Mouse (Mus musculus) MEL (cell line): Measurements from ENCODE around the gene Arid3c. TPM values are rescaled to one million over a fixed set of nuclear protein-coding genes. Genes with fewer than 3 reads are reported as not detected.

Experiments used
- DNase-seq: peaks from one replicate; pipeline ENCODE4 v3.0.0; 2011; ENCODE audit warnings: low read depth, low spot score
- H3K27ac ChIP-seq: 2 replicates; pipeline ENCODE4 v1.5.1; 2012; ENCODE audit warnings: low read depth, mild to moderate bottlenecking, control low read depth, low read length, moderate library complexity; ENCODE audit not compliant: control insufficient read depth
- H3K27me3 ChIP-seq, 2 experiments: fragments of 150-350 bp in 1 of 2; sonication (generic) in 1 of 2; 2 replicates each; pipeline ENCODE4 v1.6.1; 2012; ENCODE audit warnings: low read length in 2 of 2, mild to moderate bottlenecking in 2 of 2, improper control_type of control experiment in 1 of 2, moderate library complexity in 1 of 2; ENCODE audit not compliant: insufficient read depth in 2 of 2, control insufficient read depth in 1 of 2
- H3K36me3 ChIP-seq, 2 experiments: 2 replicates each; pipeline ENCODE4 v1.6.1; 2012 to 2014; ENCODE audit warnings: low read length in 2 of 2, improper control_type of control experiment in 1 of 2, inconsistent platforms in 1 of 2, mild to moderate bottlenecking in 1 of 2; ENCODE audit not compliant: insufficient read depth in 2 of 2, control insufficient read depth in 1 of 2
- H3K4me1 ChIP-seq, 2 experiments: fragments of 150-350 bp in 1 of 2; sonication (generic) in 1 of 2; 2 replicates each; pipeline ENCODE4 v1.6.1; 2012; ENCODE audit warnings: low read length in 2 of 2, improper control_type of control experiment in 1 of 2, mild to moderate bottlenecking in 1 of 2; ENCODE audit not compliant: insufficient read depth in 2 of 2, control insufficient read depth in 1 of 2
- H3K4me3 ChIP-seq, 2 experiments: fragments of 150-350 bp in 1 of 2; sonication (generic) in 1 of 2; 2 replicates each; pipeline ENCODE4 v1.5.1; 2012; ENCODE audit warnings: low read depth in 2 of 2, low read length in 2 of 2, mild to moderate bottlenecking in 2 of 2, moderate library complexity in 2 of 2, control low read depth in 1 of 2, improper control_type of control experiment in 1 of 2; ENCODE audit not compliant: control insufficient read depth in 1 of 2, insufficient read depth in 1 of 2
- H3K79me2 ChIP-seq: 2 replicates; pipeline ENCODE4 v1.6.1; 2012; ENCODE audit warnings: mild to moderate bottlenecking, low read length, moderate library complexity; ENCODE audit not compliant: control insufficient read depth, poor library complexity, insufficient read depth
- H3K9ac ChIP-seq: 2 replicates; pipeline ENCODE4 v1.6.1; 2012; ENCODE audit warnings: low read depth, mild to moderate bottlenecking, control low read depth, low read length, moderate library complexity; ENCODE audit not compliant: control insufficient read depth, poor library complexity, severe bottlenecking
- H3K9me3 ChIP-seq: fragments of 150-350 bp; sonication (generic); replicated peaks from 2 replicates; pipeline ENCODE4 v1.6.1; 2012; ENCODE audit warnings: mild to moderate bottlenecking, low read length, improper control_type of control experiment, moderate library complexity; ENCODE audit not compliant: insufficient read depth
- BHLHE40 ChIP-seq: IDR thresholded peaks from 2 replicates; pipeline ENCODE4 v1.6.1; 2012; ENCODE audit warnings: low read depth, mild to moderate bottlenecking, inconsistent platforms, low read length, improper control_type of control experiment, borderline replicate concordance
- CHD2 ChIP-seq: IDR thresholded peaks from 2 replicates; pipeline ENCODE4 v1.6.1; 2011; ENCODE audit warnings: low read length, improper control_type of control experiment
- EP300 ChIP-seq, 2 experiments: IDR thresholded peaks; 2 replicates each; pipeline ENCODE4 v1.6.1; 2011; ENCODE audit warnings: improper control_type of control experiment in 2 of 2, low read length in 2 of 2, low read depth in 1 of 2, mild to moderate bottlenecking in 1 of 2
- GABPA ChIP-seq: IDR thresholded peaks from 2 replicates; pipeline ENCODE4 v1.6.1; 2012; ENCODE audit warnings: low read depth, mild to moderate bottlenecking, inconsistent platforms, low read length, improper control_type of control experiment, moderate library complexity
- GATA1 ChIP-seq: IDR thresholded peaks from 2 replicates; pipeline ENCODE4 v1.6.1; 2011; ENCODE audit warnings: low read depth, low read length, improper control_type of control experiment
- JUND ChIP-seq: IDR thresholded peaks from 2 replicates; pipeline ENCODE4 v1.6.1; 2011; ENCODE audit warnings: low read depth, mild to moderate bottlenecking, improper control_type of control experiment, low read length
- MAFK ChIP-seq: IDR thresholded peaks from 2 replicates; pipeline ENCODE4 v1.6.1; 2011; ENCODE audit warnings: low read depth, mild to moderate bottlenecking, low read length, improper control_type of control experiment, borderline replicate concordance
- MEF2A ChIP-seq: IDR thresholded peaks from 2 replicates; pipeline ENCODE4 v1.6.1; 2014; ENCODE audit warnings: low read depth, mild to moderate bottlenecking, inconsistent platforms, low read length, improper control_type of control experiment; ENCODE audit not compliant: poor library complexity, insufficient replicate concordance, severe bottlenecking; ENCODE audit errors: extremely low read depth
- MXI1 ChIP-seq: IDR thresholded peaks from 2 replicates; pipeline ENCODE4 v1.6.1; 2011; ENCODE audit warnings: mild to moderate bottlenecking, low read depth, low read length, improper control_type of control experiment
- MYB ChIP-seq: IDR thresholded peaks from 2 replicates; pipeline ENCODE4 v1.6.1; 2011; ENCODE audit warnings: mild to moderate bottlenecking, low read depth, low read length, improper control_type of control experiment
- MYC ChIP-seq: IDR thresholded peaks from 2 replicates; pipeline ENCODE4 v1.6.1; 2011; ENCODE audit warnings: low read depth, mild to moderate bottlenecking, low read length, improper control_type of control experiment, moderate library complexity
- NRF1 ChIP-seq: IDR thresholded peaks from 2 replicates; pipeline ENCODE4 v1.6.1; 2014; ENCODE audit warnings: low read depth, mild to moderate bottlenecking, inconsistent platforms, low read length, improper control_type of control experiment, moderate library complexity; ENCODE audit not compliant: poor library complexity, insufficient read depth, severe bottlenecking
- POLR2AphosphoS2 ChIP-seq: IDR thresholded peaks from 2 replicates; pipeline ENCODE4 v1.6.1; 2011; ENCODE audit warnings: low read length, improper control_type of control experiment
- POLR2AphosphoS5 ChIP-seq: IDR thresholded peaks from 2 replicates; pipeline ENCODE4 v1.6.1; 2012; ENCODE audit warnings: low read depth, borderline replicate concordance, mild to moderate bottlenecking, inconsistent platforms, low read length, moderate library complexity, mixed read lengths
- RCOR1 ChIP-seq: IDR thresholded peaks from 2 replicates; pipeline ENCODE4 v1.6.1; 2012; ENCODE audit warnings: low read depth, mild to moderate bottlenecking, inconsistent platforms, low read length, improper control_type of control experiment
- SMC3 ChIP-seq: IDR thresholded peaks from 2 replicates; pipeline ENCODE4 v1.6.1; 2011; ENCODE audit warnings: low read depth, low read length, improper control_type of control experiment
- TCF12 ChIP-seq: IDR thresholded peaks from 2 replicates; pipeline ENCODE4 v1.6.1; 2014; ENCODE audit warnings: low read depth, mild to moderate bottlenecking, inconsistent platforms, low read length, improper control_type of control experiment, moderate library complexity
- UBTF ChIP-seq: IDR thresholded peaks from 2 replicates; pipeline ENCODE4 v1.6.1; 2012; ENCODE audit warnings: low read depth, mild to moderate bottlenecking, inconsistent platforms, low read length, improper control_type of control experiment, moderate library complexity, borderline replicate concordance; ENCODE audit not compliant: insufficient read depth
- USF1 ChIP-seq: IDR thresholded peaks from 2 replicates; pipeline ENCODE4 v1.6.1; 2014; ENCODE audit warnings: low read depth, mild to moderate bottlenecking, inconsistent platforms, low read length, improper control_type of control experiment, moderate library complexity
- USF2 ChIP-seq, 2 experiments: IDR thresholded peaks; 2 replicates each; pipeline ENCODE4 v1.6.1; 2011 to 2012; ENCODE audit warnings: improper control_type of control experiment in 2 of 2, low read length in 2 of 2, borderline replicate concordance in 1 of 2, inconsistent platforms in 1 of 2, low read depth in 1 of 2, mild to moderate bottlenecking in 1 of 2; ENCODE audit not compliant: insufficient read depth in 1 of 2
- ZMIZ1 ChIP-seq: IDR thresholded peaks from 2 replicates; pipeline ENCODE4 v1.6.1; 2012; ENCODE audit warnings: low read depth, mild to moderate bottlenecking, inconsistent platforms, low read length, improper control_type of control experiment, moderate library complexity
- ZNF384 ChIP-seq: IDR thresholded peaks from 2 replicates; pipeline ENCODE4 v1.6.1; 2012; ENCODE audit warnings: low read depth, mild to moderate bottlenecking, inconsistent platforms, low read length, improper control_type of control experiment
- polyA plus RNA-seq, 2 experiments: library from polyadenylated mRNA; stranded (reverse) in 1 of 2; unstranded in 1 of 2; fragments of >175 nt in 1 of 2; fragments of >200 nt in 1 of 2; gene quantifications; 2 replicates each; pipeline versions ENCODE4 v1.2.1 to v1.2.4; 2012; ENCODE audit warnings: low replicate concordance in 2 of 2, low read depth in 1 of 2; ENCODE audit not compliant: insufficient read length in 2 of 2, insufficient read depth in 1 of 2, missing spikeins in 1 of 2
- total RNA-seq: library from RNA; depleted of rRNA; stranded (reverse); fragments of 300-350 nt; gene quantifications from 2 replicates; pipeline ENCODE4 v1.2.3, GENCODE M21; 2012

Arid3c gene
- total and polyA plus RNA-seq, 3 experiments, result 0.13 TPM; not detected in 2

GRCm38 (mm10) chr4:41682789-41683188 is 48.2 kb downstream of the Arid3c start (continued):
- TF ChIP-seq EP300 (IDR thresholded peaks at IDR 0.05; ENCODE audit: low read depth in 1 of 2, low read length in 2 of 2), result no peak
- no peak for TF ChIP-seq RCOR1
- TF ChIP-seq MYC, result no peak
- no peak for TF ChIP-seq TCF12

- DNase-seq, result no peak
- H3K27ac ChIP-seq, result no peak overlapping the region
- no peaks in the 10 kb centered on the region for H3K4me1 ChIP-seq
- H3K27me3 ChIP-seq, result no peaks in the 10 kb centered on the region
- H3K9me3 ChIP-seq, result no peaks in the 10 kb centered on the region
- H3K36me3 ChIP-seq, result no peaks in the 10 kb centered on the region
- H3K79me2 ChIP-seq, result no peaks in the 10 kb centered on the region
- no peak for TF ChIP-seq JUND
- TF ChIP-seq CHD2, result no peak
- TF ChIP-seq GATA1, result no peak
- TF ChIP-seq POLR2AphosphoS5, result no peak
- TF ChIP-seq MYB, result no peak
- no peak for TF ChIP-seq BHLHE40
- no peak overlapping the region for H3K9ac ChIP-seq
- H3K4me3 ChIP-seq, result no peak overlapping the region
Measured at GRCm38 (mm10) chr4:41681947-41682346, 49.0 kb downstream of the Arid3c start.

- Histone ChIP-seq H3K4me1 (no peaks in the 10 kb centered on the region), H3K9me3 (no peaks in the 10 kb centered on the region), H3K79me2 (no peaks in the 10 kb centered on the region), H3K27me3 (no peaks in the 10 kb centered on the region), H3K9ac (no peak overlapping the region), H3K27ac (no peak overlapping the region), H3K36me3 (no peaks in the 10 kb centered on the region), H3K4me3 (no peak overlapping the region)
- TF ChIP-seq MXI1 (no peak), ZNF384 (no peak), MAFK (no peak), UBTF (no peak), MEF2A (no peak), TCF12 (no peak), ZMIZ1 (no peak), POLR2AphosphoS2 (no peak), USF1 (no peak), SMC3 (no peak), GABPA (no peak), USF2 (IDR thresholded peaks at IDR 0.05; ENCODE audit: borderline replicate concordance in 1 of 2, insufficient read depth in 1 of 2, low read depth in 1 of 2, low read length in 2 of 2) (no peak), NRF1 (no peak)
- no peak for DNase-seq
Measured at GRCm38 (mm10) chr4:41681176-41681575, 49.8 kb downstream of the Arid3c start.
